8 mouse cellular contexts compared by ENCODE assay signal in genomic region chr1:170387180-170387912, GRCm38 (mm10).
DNase-seq lines count a peak whose midpoint lies in the region; ATAC-seq lines count a peak whose summit lies in the region.

No protein-coding gene starts in this region.

- no peak overlapping the region for H3K27ac ChIP-seq in lung, embryonic 15.5 days
- no peak overlapping the region; the same call in 1 of the 2 replicates for H3K27ac ChIP-seq in heart, embryonic 13.5 days (replicated peaks)

- H3K4me3 ChIP-seq in lung, embryonic 15.5 days: no peak overlapping the region
- no peak overlapping the region for H3K4me3 ChIP-seq in heart, embryonic 13.5 days

- H3K27me3 ChIP-seq in lung, embryonic 15.5 days: no peaks in the 10 kb centered on the region
- no peaks in the 10 kb centered on the region for H3K27me3 ChIP-seq in heart, embryonic 13.5 days (replicated peaks)

- 36% methylated on average over 12 of the region's 12 CpGs for WGBS in lung, embryonic 15.5 days
- 35% methylated on average over 12 of the region's 12 CpGs for WGBS in heart, embryonic 13.5 days

- H3K4me2 ChIP-seq in lung, embryonic 15.5 days: no peak overlapping the region
- peak overlapping the region; percentile 22; the same call in 1 of the 2 replicates for H3K4me2 ChIP-seq in heart, embryonic 13.5 days

- no peaks in the 10 kb centered on the region for H3K9me3 ChIP-seq in lung, embryonic 15.5 days
- no peaks in the 10 kb centered on the region for H3K9me3 ChIP-seq in heart, embryonic 13.5 days

- H3K9ac ChIP-seq in lung, embryonic 15.5 days: no peak overlapping the region
- peak overlapping the region; percentile 38; the same call in 1 of the 2 replicates for H3K9ac ChIP-seq in heart, embryonic 13.5 days

- no peak for DNase-seq in lung, adult 18-20 months
- DNase-seq in kidney, postnatal 25 days: peak; percentile 51 to 63
- peak; percentile 32 to 53 for DNase-seq in lung, postnatal 4 days
- DNase-seq in cerebellum, adult 8-10 months: no peak

- 0 out of 2 replicates have a peak, but pooled peaks cover under 1% of the 10 kb centered on the region for H3K4me1 ChIP-seq in lung, embryonic 15.5 days
- H3K4me1 ChIP-seq in heart, embryonic 13.5 days: peaks cover 25% of the 10 kb centered on the region

- H3K36me3 ChIP-seq in lung, embryonic 15.5 days: no peaks in the 10 kb centered on the region
- no peaks in the 10 kb centered on the region for H3K36me3 ChIP-seq in heart, embryonic 13.5 days

- peak; percentile 19; the same call in 1 of the 2 replicates for ATAC-seq in lung, embryonic 15.5 days (ENCODE audit: borderline replicate concordance, extremely low read depth, low FRiP score, low TSS enrichment)
- ATAC-seq in heart, embryonic 13.5 days (ENCODE audit: extremely low read depth, insufficient number of reproducible peaks, low FRiP score, low TSS enrichment): no peak; the same call in 1 of the 2 replicates
- ATAC-seq in inflammation-experienced regulatory T-cells, adult 6 months: no peak
- ATAC-seq in megakaryocyte-erythroid progenitor cell, adult 5-6 weeks (replicated peaks; ENCODE audit: low FRiP score, low TSS enrichment, poor library complexity, severe bottlenecking): no peak

Comparison
In these comparisons a context has a peak if more than half of its experiments do, and no peak if none do; other contexts are left out.
1. DNase-seq: peak in kidney, postnatal 25 days (2 of 2) and lung, postnatal 4 days (2 of 2); none in lung, adult 18-20 months (0 of 2) and cerebellum, adult 8-10 months (single experiment).